In the genomic region with DNA sequence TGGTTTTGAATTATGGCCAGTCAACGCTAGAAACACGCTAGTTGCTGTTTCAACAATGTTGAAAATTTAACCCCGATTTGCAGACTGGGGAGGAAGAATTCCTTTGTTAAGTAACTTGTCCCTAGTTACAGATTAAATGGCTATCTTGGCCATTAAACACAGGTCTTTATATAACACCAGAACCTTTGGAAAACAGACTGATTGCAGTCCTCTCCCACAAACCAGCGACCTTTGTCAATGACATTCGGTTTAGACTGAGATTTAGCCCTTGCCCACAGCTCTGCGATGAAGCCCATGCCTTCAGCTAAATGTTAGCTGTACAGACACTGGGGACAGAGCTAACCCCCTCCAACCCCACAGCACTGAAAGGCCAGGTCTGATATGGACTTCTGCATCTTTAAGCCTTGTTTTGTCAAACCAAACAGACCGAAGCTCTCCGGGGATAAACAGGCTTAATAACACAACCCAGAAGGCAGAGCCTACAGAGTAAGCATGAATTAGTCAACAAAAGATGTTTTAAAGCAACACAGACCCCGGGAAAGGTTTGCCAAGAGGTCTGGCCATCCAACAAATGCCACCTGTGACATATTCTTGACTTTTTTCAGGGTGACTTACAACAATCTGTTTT, we compare ENCODE assay signal across 20 mouse cellular contexts.
DNase-seq lines count a peak whose midpoint lies in the region; TF ChIP-seq lines count a peak whose summit lies in the region.
"Had no signal": no experiment of that assay in that cellular context is flagged by ENCODE, and none has a peak within 500 bp of the region (broad histone marks: within the 10 kb centered on the region; RNA-seq: fewer than 3 reads in every experiment).

No protein-coding gene starts in this region.

- no peak for TF ChIP-seq CTCF in left cerebral cortex, adult 2 months (IDR thresholded peaks at IDR 0.05)

- intact Hi-C loops in left cerebral cortex, adult 2 months (cut with DNase I) = no loop called here
- intact Hi-C loops in gastrocnemius, postnatal 36 days (cut with DNase I) = no loop called here

- DNase-seq in left cerebral cortex, adult 2 months (ENCODE audit: extremely low spot score in 1 of 2, low spot score in 2 of 2) = no peak
- DNase-seq in left cerebral cortex, adult 8-10 months (ENCODE audit: low spot score in 2 of 2) = no peak
- DNase-seq in kidney, adult 11 months = peak; percentile 78
- peak; percentile 88 for DNase-seq in kidney, adult 9 months
- DNase-seq in kidney, postnatal 36 days = peak; percentile 56 to 76
- DNase-seq in MN1 (ENCODE audit: low spot score) = no peak
- no peak for DNase-seq in gastrocnemius, postnatal 36 days
- DNase-seq: cerebellum, adult 9-10 months; forebrain, postnatal 0 days; gastrocnemius, postnatal 14 days; heart, postnatal 10 days; liver; lung, adult 2 months; right cerebral cortex, postnatal 25 days; thymus, postnatal 14 days had no signal

- peak overlapping the region; percentile 55 for H3K27ac ChIP-seq in left cerebral cortex, adult 2 months
- H3K27ac ChIP-seq: embryonic facial prominence, embryonic 13.5 days; heart, embryonic 10.5 days; intestine, embryonic 15.5 days; midbrain, embryonic 13.5 days; stomach, postnatal 0 days had no signal

- H3K4me3 ChIP-seq in left cerebral cortex, adult 2 months = no peak overlapping the region
- H3K4me3 ChIP-seq: embryonic facial prominence, embryonic 13.5 days; heart, embryonic 10.5 days; intestine, embryonic 15.5 days; midbrain, embryonic 13.5 days had no signal

Comparison
In these comparisons a context has a peak if more than half of its experiments do, and no peak if none do; other contexts are left out.
1. DNase-seq: peak in kidney, adult 11 months (single experiment), kidney, adult 9 months (single experiment) and kidney, postnatal 36 days (2 of 2); none in left cerebral cortex, adult 2 months (0 of 2), left cerebral cortex, adult 8-10 months (0 of 2), MN1 (single experiment) and gastrocnemius, postnatal 36 days (0 of 2).